Mouse (Mus musculus) layer of hippocampus, adult 6 months (tissue): ENCODE results near the gene Tmem200c. TPM values are rescaled to one million over a fixed set of nuclear protein-coding genes. Genes with fewer than 3 reads are reported as not detected.

Experiments used
- long read RNA-seq, 2 experiments: library from polyadenylated mRNA; unstranded; transcript quantifications; one replicate each; pipeline ENCODE4 v2.0.0; 2019 to 2020
- polyA plus RNA-seq: library from polyadenylated mRNA; unstranded; fragments of <200 nt; fragmentation: Nextera tagmentation; gene quantifications from 2 replicates; pipeline ENCODE4 v1.2.3, GENCODE M21; 2021

Tmem200c gene
- polyA plus RNA-seq = 1.7 TPM in 2 replicates
- long read RNA-seq, experiment 1, partial matches to known transcripts = 0 of 4 reads
- long read RNA-seq, experiment 1, other reads (novel, unspliced or antisense) = 1 of 4 reads
- long read RNA-seq, experiment 2, transcript Tmem200c-201 (2 exons, 3,214 nt) = major isoform, 22 of 25 reads
- long read RNA-seq, experiment 2, partial matches to known transcripts = 0 of 25 reads
- long read RNA-seq, experiment 2, other reads (novel, unspliced or antisense) = 3 of 25 reads

GRCm38 (mm10) chr17:68826323-68826722 is at the start of gene Tmem200c:
Gene Tmem200c (plus strand): TSS chr17:68826623.

Other genes with a start within 250 kb of the Tmem200c start
- gene Epb41l3, start 249.1 kb downstream of the Tmem200c start, polyA plus RNA-seq = 77.4 and 87.2 TPM in 2 replicates